Mouse (Mus musculus) stomach, postnatal 0 days (tissue): Measurements from ENCODE around the gene Wipf1.

Source experiments
- CTCF ChIP-seq: IDR thresholded peaks from 2 replicates; pipeline ENCODE4 v1.5.1; 2016; ENCODE audit warnings: antibody characterized with exemption, low read depth, mild to moderate bottlenecking, moderate library complexity
- EP300 ChIP-seq: optimal IDR thresholded peaks from 2 replicates; pipeline ENCODE3; 2016; ENCODE audit warnings: antibody characterized with exemption

GRCm38 (mm10) chr2:73522336-73522735 lies 7.2 kb downstream of the Wipf1 start:
- TF ChIP-seq CTCF (no peak), EP300 (no peak)
